40 mouse cellular contexts compared by ENCODE assay signal in the genomic region with DNA sequence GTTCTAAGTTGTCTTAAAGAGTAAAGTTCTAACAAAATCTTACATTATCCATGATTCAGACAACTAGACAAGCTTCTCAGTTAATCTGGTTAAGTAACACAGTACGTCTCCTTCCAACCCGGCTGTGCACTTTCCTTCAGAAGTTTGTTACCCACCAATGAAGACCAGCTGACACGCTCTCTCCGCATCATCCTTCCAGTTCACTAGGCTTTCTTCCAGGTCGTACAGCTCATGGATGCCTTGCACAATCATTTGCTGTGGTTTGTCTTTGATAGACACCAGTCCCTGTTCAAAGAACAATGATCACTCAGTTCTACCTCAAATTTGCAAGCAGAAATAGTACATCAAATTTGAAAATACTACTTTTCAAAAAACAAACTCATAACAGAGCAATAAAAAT. TPM values are rescaled to one million over a fixed set of nuclear protein-coding genes. Genes with fewer than 3 reads are reported as not detected.
"Had no signal": no experiment of that assay in that cellular context is flagged by ENCODE, and none has a peak within 500 bp of the region (broad histone marks: within the 10 kb centered on the region; RNA-seq: fewer than 3 reads in every experiment).

No protein-coding gene starts in this region.

- DNase-seq: gastrocnemius, postnatal 14 days; gastrocnemius, postnatal 36 days; heart, adult 18-20 months; heart, postnatal 10 days; heart, postnatal 4 days; kidney, adult 18-20 months; kidney, adult 8-10 months; kidney, postnatal 10 days; kidney, postnatal 25 days; kidney, postnatal 4 days; left cerebral cortex, postnatal 4 days; lung, adult 18-20 months had no signal

- H3K9me3 ChIP-seq: heart, embryonic 10.5 days; hindbrain, embryonic 12.5 days; intestine, embryonic 15.5 days; limb, embryonic 13.5 days; limb, embryonic 15.5 days; liver, embryonic 12.5 days had no signal

- H3K4me2 ChIP-seq: heart, embryonic 12.5 days; hindbrain, embryonic 12.5 days; hindbrain, embryonic 14.5 days; intestine, embryonic 15.5 days; limb, embryonic 13.5 days; limb, embryonic 15.5 days; liver, embryonic 12.5 days had no signal

- H3K4me1 ChIP-seq: heart, embryonic 10.5 days; heart, embryonic 12.5 days; hindbrain, embryonic 10.5 days; hindbrain, embryonic 12.5 days; intestine, embryonic 15.5 days; limb, embryonic 13.5 days; limb, embryonic 15.5 days; liver, embryonic 12.5 days had no signal

- H3K9ac ChIP-seq: heart, embryonic 12.5 days; hindbrain, embryonic 12.5 days; hindbrain, embryonic 14.5 days; intestine, embryonic 15.5 days; limb, embryonic 13.5 days; limb, embryonic 15.5 days; liver, embryonic 12.5 days; liver, embryonic 14.5 days had no signal

- ATAC-seq: hindbrain, embryonic 16.5 days; inflammation-experienced regulatory T-cells, adult 6 months; intestine, embryonic 15.5 days; intestine, postnatal 0 days; liver, embryonic 12.5 days had no signal

- H3K27me3 ChIP-seq: heart, embryonic 12.5 days; hindbrain, embryonic 12.5 days; intestine, embryonic 15.5 days; limb, embryonic 13.5 days; limb, embryonic 15.5 days; liver, embryonic 12.5 days had no signal

- H3K4me3 ChIP-seq: heart, embryonic 10.5 days; heart, embryonic 12.5 days; hindbrain, embryonic 10.5 days; hindbrain, embryonic 12.5 days; intestine, embryonic 15.5 days; layer of hippocampus, adult 2 months; left cerebral cortex, adult 2 months; limb, embryonic 13.5 days; limb, embryonic 15.5 days; liver, embryonic 12.5 days had no signal

- H3K27ac ChIP-seq: heart, embryonic 10.5 days; hindbrain, embryonic 10.5 days; hindbrain, embryonic 12.5 days; hindbrain, embryonic 14.5 days; intestine, embryonic 15.5 days; layer of hippocampus, adult 2 months; left cerebral cortex, adult 2 months; limb, embryonic 13.5 days; limb, embryonic 15.5 days; liver, embryonic 12.5 days; liver, embryonic 14.5 days had no signal

RNA-seq across cellular contexts. Expression of a gene that starts 19.9 kb away (rescaled TPM):
- total RNA-seq: gastrocnemius, adult 8-10 months; gastrocnemius, postnatal 14 days; gastrocnemius, postnatal 36 days; heart, adult 18-20 months; heart, adult 8-10 months; heart, postnatal 10 days; heart, postnatal 25 days; heart, postnatal 4 days; layer of hippocampus, adult 2 months; layer of hippocampus, postnatal 10 days; layer of hippocampus, postnatal 25 days; left cerebral cortex, adult 2 months; left cerebral cortex, postnatal 10 days; left cerebral cortex, postnatal 25 days; left cerebral cortex, postnatal 4 days had no signal
- polyA plus RNA-seq: gonadal fat pad, adult 2 months; heart, embryonic 10.5 days; heart, embryonic 12.5 days; heart, embryonic 14.5 days; heart, embryonic 16.5 days; hindbrain, embryonic 16.5 days; inflammation-experienced regulatory T-cells, adult 6 months; intestine, embryonic 15.5 days; intestine, postnatal 0 days; kidney, embryonic 14.5 days; kidney, embryonic 16.5 days; limb, embryonic 11.5 days; limb, embryonic 13.5 days; limb, embryonic 15.5 days; liver, embryonic 12.5 days; liver, embryonic 14.5 days had no signal
